Mouse (Mus musculus) heart, adult 2 months (tissue): ENCODE results near the gene Tmed2. TPM values are rescaled to one million over a fixed set of nuclear protein-coding genes. Genes with fewer than 3 reads are reported as not detected.

Source experiments
- DNase-seq, 2 experiments: peaks; one replicate each; pipeline ENCODE4 v3.0.0; 2021
- H3K27ac ChIP-seq: fragments of 200-600 bp; 2 replicates; pipeline ENCODE4 v1.8.1; 2022
- H3K27me3 ChIP-seq: fragments of 200-500 bp; 2 replicates; pipeline ENCODE4 v1.6.1; 2012; ENCODE audit warnings: mild to moderate bottlenecking, low read length, inconsistent platforms, mixed read lengths; ENCODE audit not compliant: control insufficient read depth, insufficient read depth
- H3K36me3 ChIP-seq: fragments of 200-500 bp; 2 replicates; pipeline ENCODE4 v1.6.1; 2012; ENCODE audit warnings: low read length, inconsistent platforms; ENCODE audit not compliant: control insufficient read depth, insufficient read depth
- H3K4me1 ChIP-seq: fragments of 200-500 bp; 2 replicates; pipeline ENCODE4 v1.6.1; 2011; ENCODE audit warnings: low read length; ENCODE audit not compliant: control insufficient read depth, insufficient read depth
- H3K4me3 ChIP-seq: fragments of 200-600 bp; 2 replicates; pipeline ENCODE4 v1.8.1; 2022
- H3K79me2 ChIP-seq: fragments of 200-500 bp; replicated peaks from 2 replicates; pipeline ENCODE4 v1.6.1; 2012; ENCODE audit warnings: mild to moderate bottlenecking, inconsistent platforms, low read length, moderate library complexity, mixed read lengths; ENCODE audit not compliant: control insufficient read depth, insufficient read depth
- H3K9ac ChIP-seq: fragments of 200-500 bp; 2 replicates; pipeline ENCODE4 v1.6.1; 2012; ENCODE audit warnings: low read depth, mild to moderate bottlenecking, control low read depth, inconsistent platforms, low read length, mixed read lengths
- CTCF ChIP-seq: fragments of 200-600 bp; IDR thresholded peaks from 2 replicates; pipeline ENCODE4 v1.8.1; 2022; ENCODE audit warnings: antibody characterized with exemption, mild to moderate bottlenecking, moderate library complexity
- EP300 ChIP-seq: fragments of 200-500 bp; IDR thresholded peaks from 2 replicates; pipeline ENCODE4 v1.6.1; 2011; ENCODE audit warnings: low read depth, low read length, control low read depth; ENCODE audit not compliant: insufficient read depth
- POLR2A ChIP-seq: fragments of 200-500 bp; IDR thresholded peaks from 2 replicates; pipeline ENCODE4 v1.6.1; 2011; ENCODE audit warnings: mild to moderate bottlenecking, low read depth, low read length, control low read depth; ENCODE audit not compliant: insufficient read depth
- WGBS: fragments of 180-500 bp; shearing (Covaris S2); methylation state at CpG from one replicate; pipeline ENCODE4 v1.1.7; 2018; 5-methylcytosine and 5-hydroxymethylcytosine counted together
- intact Hi-C: fragments of 180-260 bp; cut with DNase I; formaldehyde crosslinking; loops from one replicate; pipeline ENCODE4 v1.15.1; 2025
- polyA plus RNA-seq: library from polyadenylated mRNA; depleted of rRNA; stranded (reverse); fragments of >200 nt; gene quantifications from 2 replicates; pipeline ENCODE4 v1.2.3, GENCODE M21; 2012
- total RNA-seq, 2 experiments: library from RNA; stranded (reverse); gene quantifications; 2 replicates each; pipeline ENCODE4 v1.2.3; 2021

Tmed2 gene
- total and polyA plus RNA-seq, 3 experiments: 80.9 to 194 (median 167) TPM

DNA sequence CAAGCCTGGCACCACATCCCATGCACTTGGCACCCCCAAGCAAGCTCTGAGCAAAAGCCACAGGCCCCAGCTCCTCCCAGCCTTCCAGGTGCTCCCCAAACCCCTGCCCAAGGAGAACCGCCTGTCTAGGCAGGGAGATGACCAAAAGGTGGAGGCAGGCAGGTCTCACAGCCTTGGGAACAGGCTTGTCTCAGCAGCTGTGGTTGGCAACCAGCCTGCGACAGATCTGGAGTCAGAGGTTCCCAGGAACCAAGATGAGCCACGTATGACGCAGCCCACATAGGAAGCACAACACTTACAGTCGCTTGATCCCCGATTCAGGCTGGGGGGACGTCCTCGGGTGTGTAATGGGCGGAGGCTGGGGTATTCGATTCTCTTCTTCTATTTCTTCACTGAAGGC, 39.0 kb upstream of the Tmed2 start:
- Histone ChIP-seq H3K27me3 (no peaks in the 10 kb centered on the region), H3K36me3 (peaks cover 15% of the 10 kb centered on the region), H3K27ac (peak overlapping the region; percentile 82), H3K4me3 (no peak overlapping the region), H3K79me2 (no peaks in the 10 kb centered on the region), H3K9ac (no peak overlapping the region; the same call in 1 of the 2 replicates), H3K4me1 (peaks cover 16% of the 10 kb centered on the region)
- WGBS: 79% methylated on average over 10 of the region's 10 CpGs
- no peak for DNase-seq
- TF ChIP-seq EP300: no peak
- no peak for TF ChIP-seq POLR2A
- TF ChIP-seq CTCF: no peak
- intact Hi-C loops: no loop called here

DNA sequence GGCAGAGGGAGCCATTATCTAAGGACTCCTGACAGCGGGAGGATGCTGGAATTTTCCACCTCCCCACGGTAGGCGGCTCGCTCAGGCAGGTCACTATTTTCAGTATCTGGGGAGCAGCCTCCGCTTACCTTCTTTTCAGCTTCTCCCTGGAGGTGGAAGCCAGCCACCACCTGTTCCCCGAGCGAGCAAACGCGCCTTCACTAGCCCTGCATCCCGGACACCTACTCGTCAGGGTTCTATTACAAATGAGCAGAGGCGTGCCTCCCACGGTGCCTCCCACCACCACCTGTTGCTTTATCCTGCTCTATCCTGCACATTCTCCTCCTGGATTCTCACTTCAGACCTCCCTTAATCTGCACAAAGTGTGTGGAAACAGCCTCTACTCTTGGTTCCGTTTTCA, 36.8 kb upstream of the Tmed2 start:
- Histone ChIP-seq H3K27me3 (no peaks in the 10 kb centered on the region), H3K4me3 (no peak overlapping the region), H3K27ac (no peak overlapping the region), H3K9ac (no peak overlapping the region), H3K4me1 (peaks cover 9% of the 10 kb centered on the region), H3K36me3 (peaks cover 5% of the 10 kb centered on the region; the same call in 1 of the 2 replicates), H3K79me2 (no peaks in the 10 kb centered on the region)
- TF ChIP-seq CTCF (no peak), POLR2A (no peak), EP300 (no peak)
- 79% methylated on average over 14 of the region's 14 CpGs for WGBS
- DNase-seq: no peak
- intact Hi-C loops: no loop called here

DNA sequence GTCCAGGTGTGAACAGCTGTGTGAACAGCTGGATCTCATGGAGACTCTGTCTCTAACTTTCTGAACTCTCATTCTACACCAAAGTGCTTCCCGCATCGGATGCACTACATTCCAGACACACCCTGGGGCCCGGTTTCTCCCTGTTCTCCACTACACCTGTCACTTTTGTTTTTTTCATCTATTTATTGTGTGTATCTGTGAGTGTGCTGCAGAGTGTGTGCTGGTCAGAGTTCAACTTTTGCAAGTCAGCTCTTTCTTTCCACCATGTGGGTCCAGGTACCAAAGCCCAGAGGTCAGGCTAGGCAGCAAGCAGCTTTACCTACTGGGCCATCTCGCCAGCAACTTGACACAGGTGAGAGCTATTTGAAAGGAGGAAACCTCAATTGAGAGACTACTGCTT, 35.3 kb upstream of the Tmed2 start:
- no peaks in the 10 kb centered on the region for H3K27me3 ChIP-seq
- H3K79me2 ChIP-seq: no peaks in the 10 kb centered on the region
- no peak overlapping the region for H3K9ac ChIP-seq
- DNase-seq: no peak
- H3K36me3 ChIP-seq: no peaks in the 10 kb centered on the region; the same call in 1 of the 2 replicates
- intact Hi-C loops: no loop called here
- H3K4me3 ChIP-seq: no peak overlapping the region
- WGBS: 92% methylated on average over 4 of the region's 4 CpGs
- peaks cover 5% of the 10 kb centered on the region for H3K4me1 ChIP-seq
- TF ChIP-seq EP300 (no peak), POLR2A (no peak), CTCF (no peak)
- H3K27ac ChIP-seq: no peak overlapping the region

DNA sequence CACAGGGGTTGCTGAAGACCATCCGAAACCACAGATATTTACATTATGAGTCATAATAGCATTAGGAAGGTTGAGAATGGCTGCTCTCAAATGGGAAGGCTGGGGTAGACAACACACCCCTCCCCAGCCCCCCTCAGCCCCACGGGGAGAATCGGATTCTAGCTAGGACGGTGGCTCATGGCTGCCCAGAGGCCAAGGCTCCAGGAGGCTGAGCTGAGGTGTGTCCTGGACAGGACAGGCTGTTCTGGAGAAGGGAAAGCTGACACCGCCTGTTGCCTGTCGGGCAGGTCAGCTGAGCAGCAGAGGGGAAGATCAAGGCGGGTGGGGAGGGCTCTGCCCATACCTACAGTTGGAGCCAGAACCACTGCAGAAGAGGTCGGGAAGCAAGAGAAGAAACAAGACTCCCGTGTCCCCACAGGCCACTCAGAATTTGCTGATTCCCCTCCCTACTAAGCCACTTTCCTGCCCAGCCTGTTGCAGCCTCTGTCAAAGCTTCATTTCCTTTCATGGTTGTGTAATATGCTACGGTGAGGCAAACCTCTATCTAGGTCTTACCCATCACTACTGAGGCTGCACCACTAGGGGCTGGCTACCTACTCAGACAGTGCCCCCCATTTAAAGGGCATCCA, 33.6 kb upstream of the Tmed2 start:
- Histone ChIP-seq H3K4me3 (no peak overlapping the region), H3K4me1 (peaks cover 6% of the 10 kb centered on the region), H3K36me3 (no peaks in the 10 kb centered on the region), H3K9ac (peak overlapping the region; percentile 18), H3K79me2 (no peaks in the 10 kb centered on the region), H3K27ac (peak overlapping the region; percentile 78), H3K27me3 (no peaks in the 10 kb centered on the region)
- intact Hi-C loops: no loop called here
- WGBS: 43% methylated on average over 10 of the region's 10 CpGs
- peak in 1 of 2 experiments; percentile 77 for DNase-seq
- TF ChIP-seq EP300 (peak; percentile 97), CTCF (peak; percentile 37), POLR2A (peak; percentile 57)

DNA sequence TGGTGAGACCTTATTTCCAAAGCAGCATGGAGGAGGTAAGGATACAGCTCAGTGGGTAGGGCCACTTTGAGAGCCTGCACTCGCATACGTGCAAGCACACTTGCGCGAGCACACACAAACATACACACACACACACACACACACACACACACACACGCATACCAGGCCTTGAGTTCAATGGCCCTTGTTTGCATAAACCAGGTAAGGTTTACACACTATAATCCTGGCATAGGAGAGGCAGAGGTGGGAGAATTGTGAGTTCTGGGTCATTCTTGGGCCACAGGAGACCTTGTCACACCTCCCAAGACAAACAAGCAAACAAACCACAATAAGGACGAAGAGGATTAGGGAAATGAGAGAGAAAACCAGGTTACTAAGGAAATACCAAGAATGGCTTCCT, 31.3 kb upstream of the Tmed2 start:
- H3K79me2 ChIP-seq: no peaks in the 10 kb centered on the region
- H3K9ac ChIP-seq: peak overlapping the region; percentile 4; the same call in 1 of the 2 replicates
- H3K4me3 ChIP-seq: no peak overlapping the region
- peaks cover 6% of the 10 kb centered on the region for H3K4me1 ChIP-seq
- TF ChIP-seq EP300: no peak
- TF ChIP-seq CTCF: no peak
- no peak for TF ChIP-seq POLR2A
- no peak for DNase-seq
- no peaks in the 10 kb centered on the region for H3K36me3 ChIP-seq
- intact Hi-C loops: no loop called here
- peak overlapping the region; percentile 78 for H3K27ac ChIP-seq
- H3K27me3 ChIP-seq: no peaks in the 10 kb centered on the region
- 85% methylated on average over 6 of the region's 6 CpGs for WGBS

DNA sequence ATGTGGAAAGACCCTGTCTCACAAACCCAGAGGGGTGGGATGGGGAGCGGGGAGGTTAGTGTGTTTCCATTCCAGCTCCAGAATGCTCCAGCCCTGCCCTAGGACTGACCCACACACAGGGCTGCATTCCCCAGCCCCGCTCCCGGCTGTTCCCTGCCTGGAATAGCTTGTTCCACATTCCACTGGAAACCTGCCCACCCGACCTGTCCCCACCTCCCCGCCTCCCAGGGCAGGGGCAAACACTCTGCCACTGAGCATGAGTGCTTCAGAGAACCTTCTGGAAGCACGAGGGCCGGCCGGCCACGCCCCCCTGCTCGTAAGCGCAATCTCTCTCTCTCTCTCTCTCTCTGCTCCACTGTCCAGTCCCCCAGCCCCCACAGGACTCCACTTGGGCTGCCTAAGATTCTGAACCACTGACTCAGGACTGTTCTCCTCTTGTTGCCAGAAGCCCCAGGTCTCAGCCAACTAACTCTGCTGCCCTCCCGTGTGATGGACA, 30.7 kb upstream of the Tmed2 start:
- DNase-seq: peak; percentile 76 to 86
- Histone ChIP-seq H3K4me1 (peaks cover 6% of the 10 kb centered on the region), H3K4me3 (no peak overlapping the region), H3K79me2 (no peaks in the 10 kb centered on the region), H3K9ac (no peak overlapping the region), H3K27me3 (no peaks in the 10 kb centered on the region), H3K27ac (peak overlapping the region; percentile 78), H3K36me3 (no peaks in the 10 kb centered on the region)
- peak; percentile 99 for TF ChIP-seq EP300
- no peak for TF ChIP-seq CTCF
- peak; percentile 43; the same call in 1 of the 2 replicates for TF ChIP-seq POLR2A
- 58% methylated on average over 12 of the region's 12 CpGs for WGBS
- intact Hi-C loops: loop anchor here (2.0 kb wide), 1 partner anchor 19 kb away; no protein-coding TSS in a partner anchor
